Mouse (Mus musculus) brain, embryonic 14.5 days (tissue): ENCODE results near the gene Arhgef33.

ENCODE experiments used
- CTCF ChIP-seq: fragments of 200-500 bp; IDR thresholded peaks from 2 replicates; pipeline ENCODE4 v1.5.1; 2012; ENCODE audit warnings: inconsistent platforms, mild to moderate bottlenecking, moderate library complexity, borderline replicate concordance; ENCODE audit not compliant: insufficient read depth, insufficient read length; ENCODE audit errors: extremely low read depth
- POLR2A ChIP-seq: fragments of 200-500 bp; IDR thresholded peaks from 2 replicates; pipeline ENCODE4 v1.6.1; 2012; ENCODE audit warnings: mild to moderate bottlenecking, inconsistent platforms, borderline replicate concordance; ENCODE audit not compliant: poor library complexity, insufficient read depth, insufficient read length, severe bottlenecking; ENCODE audit errors: extremely low read depth

- TF ChIP-seq CTCF (no peak), POLR2A (no peak)
Measured at GRCm38 (mm10) chr17:80446470-80446869, 139.3 kb downstream of the Arhgef33 start.
